Mouse (Mus musculus) c-Kit-positive CD71-positive TER-119-positive erythroid progenitor cells, embryonic 14.5 days (primary cell): ENCODE results near the gene Lhfpl5.
A peak's percentile ranks its signal among the peaks of the same experiment; 100 is the strongest.
"Not testable (repeated sequence)": the region's sequence is repeated elsewhere in the genome, so short reads cannot be mapped to it uniquely, and the experiment has no call there.

Experiments
- DNase-seq: peaks from one replicate; pipeline ENCODE4 v3.0.0-alpha.2; 2013; ENCODE audit warnings: low spot score

Lhfpl5 gene

DNA sequence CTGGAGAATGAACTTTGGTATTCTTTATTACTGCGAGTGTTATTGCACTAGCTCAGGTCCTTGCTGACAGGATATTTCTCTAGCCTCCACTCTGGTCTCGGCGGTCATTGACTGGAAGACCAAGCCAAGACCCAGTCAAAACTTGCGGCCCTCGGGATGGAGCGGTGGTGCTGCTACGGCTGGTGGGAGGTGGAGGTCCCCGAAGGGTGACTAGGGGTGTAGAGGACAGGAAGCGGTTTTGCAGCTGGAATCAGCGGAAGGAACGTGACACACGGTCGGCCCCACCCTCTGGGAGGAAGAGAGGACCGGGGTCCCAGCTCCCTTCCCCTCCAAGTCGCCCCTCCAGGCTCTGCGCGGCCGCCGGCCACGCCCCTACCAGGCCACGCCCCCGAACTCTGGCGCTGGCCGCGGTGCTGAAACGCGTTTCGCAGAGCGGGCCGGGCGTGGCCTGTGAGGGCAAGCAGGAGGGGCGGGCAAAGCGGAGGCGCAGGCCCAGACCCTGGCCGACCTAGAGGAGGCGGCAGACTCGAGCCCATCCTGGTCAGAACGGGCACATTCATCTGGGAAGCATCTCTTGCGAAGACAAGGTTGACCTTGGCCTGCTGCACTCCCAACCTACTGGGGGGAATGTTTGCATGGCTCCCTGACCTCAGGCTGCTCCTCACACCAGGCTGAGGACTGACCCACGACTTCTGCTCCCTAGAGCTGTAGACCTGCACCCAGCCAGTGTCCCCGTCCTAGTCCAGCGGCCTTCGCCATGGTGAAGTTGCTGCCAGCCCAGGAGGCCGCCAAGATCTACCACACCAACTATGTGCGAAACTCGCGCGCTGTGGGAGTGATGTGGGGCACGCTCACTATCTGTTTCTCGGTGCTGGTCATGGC is at the start of gene Lhfpl5:
Lhfpl5 (plus strand) TSS at position 398 of the 882 bp plus-strand sequence.
- peak; percentile 37 for DNase-seq

DNA sequence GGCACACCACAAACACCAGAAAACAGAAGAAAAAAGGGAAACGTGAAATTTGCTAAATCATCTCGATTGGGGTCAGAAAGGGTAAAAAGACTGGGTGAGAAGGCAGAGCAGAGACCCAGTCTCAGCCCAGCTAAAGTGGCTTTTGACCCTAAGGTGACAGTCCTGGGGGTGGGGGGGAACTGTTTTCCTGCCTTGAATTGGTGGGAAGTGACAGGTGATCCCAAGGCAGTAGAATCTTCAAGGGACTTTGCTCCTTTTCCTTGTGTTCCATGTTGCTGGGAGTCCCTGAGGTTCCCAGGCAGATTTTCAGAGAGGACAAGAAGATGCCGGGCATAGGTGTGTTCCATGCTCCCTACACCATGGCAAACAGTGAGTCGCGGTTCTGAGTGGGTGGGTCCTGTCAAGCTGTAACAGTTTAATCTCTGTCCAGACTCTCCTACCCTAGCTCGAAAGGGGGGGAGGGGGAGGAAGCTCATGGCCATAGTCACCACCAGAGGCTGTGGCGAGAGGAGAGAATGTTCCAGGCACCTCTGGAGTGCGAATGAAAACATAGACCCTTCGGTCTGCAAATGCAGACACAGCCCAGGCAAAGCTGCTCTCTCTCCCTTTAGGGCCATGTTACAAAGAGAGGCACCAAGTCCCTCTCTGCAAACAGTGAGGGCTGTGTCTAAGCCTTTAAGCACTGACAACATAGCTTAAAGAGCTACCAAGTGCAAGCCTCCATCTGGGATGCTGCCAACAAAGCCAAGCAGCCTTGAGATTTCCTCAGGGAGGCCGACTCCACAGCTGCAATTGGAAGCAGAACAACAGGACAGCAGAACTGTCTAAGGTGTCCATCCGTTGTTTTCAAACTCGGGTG is 48.0 kb upstream of the Lhfpl5 start:
- DNase-seq, result no peak

DNA sequence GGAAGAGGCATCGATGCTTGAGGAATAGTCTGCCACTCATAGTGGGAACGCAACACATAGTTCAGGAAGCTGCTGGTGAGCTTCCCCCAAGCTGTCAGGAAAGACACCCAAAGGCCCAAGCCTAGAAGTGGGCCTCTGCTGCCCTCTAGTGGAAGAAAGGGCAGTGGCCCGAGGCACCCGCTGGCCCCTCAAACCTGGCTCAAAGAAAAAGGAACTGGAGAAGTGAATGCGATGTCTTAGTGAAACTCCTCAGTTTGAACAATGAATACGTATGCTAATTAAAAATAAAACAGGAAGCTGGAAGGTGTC is 47.4 kb upstream of the Lhfpl5 start:
- DNase-seq, result peak; percentile 60

DNA sequence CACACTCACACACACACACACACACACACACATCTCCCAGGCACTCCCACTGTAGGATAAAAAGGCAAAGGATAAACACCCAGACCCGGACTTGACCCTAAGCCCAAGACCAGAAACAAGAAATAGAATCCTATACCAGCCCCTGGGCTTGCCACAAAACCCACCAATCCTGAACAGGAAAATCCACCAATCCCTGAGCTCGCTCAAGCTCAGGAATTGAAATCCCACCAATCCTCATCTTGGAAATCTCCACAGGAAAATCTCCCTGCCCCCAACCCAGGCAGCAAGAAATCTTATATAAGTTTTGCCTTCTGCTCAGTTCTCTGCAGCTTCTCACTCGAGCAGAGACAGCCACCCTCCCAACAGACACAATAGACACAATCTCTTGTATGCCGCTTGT is 46.3 kb upstream of the Lhfpl5 start:
- DNase-seq, result no peak

DNA sequence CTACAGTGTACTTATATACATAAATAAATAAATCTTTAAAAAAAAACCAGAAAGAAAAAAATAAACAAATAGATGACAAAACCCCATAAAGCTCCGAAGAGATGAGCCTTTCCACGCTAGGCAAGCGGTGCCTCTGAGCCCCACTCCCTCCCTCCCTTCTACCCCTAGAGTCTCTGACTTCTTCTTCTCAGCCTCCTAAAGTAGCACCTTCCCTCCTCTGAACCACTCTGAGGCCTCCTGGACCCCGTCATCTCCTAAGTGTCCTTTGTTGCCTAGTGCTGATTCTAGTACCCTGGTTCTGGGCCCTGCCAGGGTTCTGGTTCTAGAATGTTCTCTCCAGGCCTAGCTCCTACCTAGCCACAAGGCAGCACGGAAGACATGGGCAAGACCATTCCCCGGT is 44.9 kb upstream of the Lhfpl5 start, which contains the start of gene Armc12:
Armc12 (plus strand) TSS at position 301 of the 400 bp plus-strand sequence.
- no peak for DNase-seq

DNA sequence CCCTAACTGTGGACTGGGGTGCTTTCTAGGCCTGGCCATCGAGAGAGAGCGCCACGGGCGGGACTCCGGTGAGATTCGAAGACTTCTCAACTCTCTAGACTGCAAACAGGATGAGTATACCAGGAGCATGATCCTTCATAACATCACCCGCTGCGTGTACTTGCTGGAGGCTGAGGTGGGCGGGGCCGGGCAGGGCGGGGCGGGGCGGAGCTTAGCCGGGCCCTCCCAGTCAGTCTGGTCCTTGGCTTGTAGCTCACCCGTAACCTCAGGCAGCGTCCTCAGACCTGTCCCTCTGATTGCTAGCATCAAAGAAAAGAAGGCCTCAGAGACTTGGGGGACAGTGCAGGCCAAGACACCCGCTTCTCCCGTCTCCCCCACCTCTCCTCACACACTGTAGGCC is 43.5 kb upstream of the Lhfpl5 start:
- DNase-seq, result no peak

DNA sequence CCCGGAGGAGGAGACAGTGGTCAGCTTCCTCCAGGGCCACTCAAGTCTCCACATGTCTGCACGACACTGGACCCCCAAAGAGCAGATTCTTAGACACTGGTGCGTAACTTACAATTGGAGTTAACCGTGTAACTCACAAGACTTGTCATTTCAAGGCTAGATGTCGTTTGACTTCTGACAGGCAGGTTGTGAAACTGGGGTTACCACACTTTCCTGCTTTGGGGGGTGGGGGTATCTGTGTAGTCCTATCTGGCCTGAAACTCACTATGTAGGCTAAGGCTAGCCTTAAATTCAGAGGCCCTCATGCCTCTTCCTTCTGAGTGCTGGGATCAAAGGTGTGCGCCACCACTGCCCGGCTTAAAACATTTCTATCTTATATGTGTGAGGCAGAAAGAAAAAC is 42.9 kb upstream of the Lhfpl5 start:
- DNase-seq, result no peak

DNA sequence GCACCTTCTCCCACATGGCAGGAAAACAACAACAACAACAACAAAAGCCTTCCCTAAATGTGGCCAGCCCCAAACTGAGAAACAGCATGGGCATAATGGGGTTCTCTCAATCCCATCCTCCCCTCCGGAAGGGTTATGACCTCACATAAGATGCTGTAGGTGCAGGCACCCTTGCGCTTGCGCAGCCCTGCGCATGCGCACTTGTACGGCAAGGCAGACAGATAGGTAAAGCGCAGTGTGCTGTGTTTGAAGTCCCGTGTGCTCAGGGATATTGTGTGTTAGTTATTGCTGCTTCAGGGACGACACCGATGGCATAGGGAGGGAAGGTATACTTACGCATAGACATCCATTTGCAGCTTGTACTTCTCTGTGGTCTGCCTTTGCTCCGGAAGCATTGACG is 42.1 kb upstream of the Lhfpl5 start:
- no peak for DNase-seq

DNA sequence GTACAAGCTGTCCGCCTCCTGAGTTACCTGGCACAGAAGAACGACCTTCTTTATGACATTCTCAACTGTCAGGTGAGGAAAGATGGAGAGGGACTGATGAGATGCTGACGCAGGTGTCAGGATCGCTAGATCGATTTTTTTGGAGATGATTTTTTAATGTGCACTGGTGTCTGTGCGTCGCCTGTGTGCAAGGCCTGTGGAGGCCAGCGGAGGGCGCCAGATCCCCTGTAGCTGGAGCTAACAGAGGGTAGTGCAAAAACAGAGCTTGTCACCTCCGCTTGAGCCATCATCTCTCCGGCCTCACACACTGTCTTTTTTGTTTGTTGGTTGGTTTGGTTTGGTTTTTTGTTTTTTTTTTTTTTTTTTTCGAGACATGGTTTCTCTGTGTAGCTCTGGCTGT is 37.6 kb upstream of the Lhfpl5 start:
- no peak for DNase-seq

DNA sequence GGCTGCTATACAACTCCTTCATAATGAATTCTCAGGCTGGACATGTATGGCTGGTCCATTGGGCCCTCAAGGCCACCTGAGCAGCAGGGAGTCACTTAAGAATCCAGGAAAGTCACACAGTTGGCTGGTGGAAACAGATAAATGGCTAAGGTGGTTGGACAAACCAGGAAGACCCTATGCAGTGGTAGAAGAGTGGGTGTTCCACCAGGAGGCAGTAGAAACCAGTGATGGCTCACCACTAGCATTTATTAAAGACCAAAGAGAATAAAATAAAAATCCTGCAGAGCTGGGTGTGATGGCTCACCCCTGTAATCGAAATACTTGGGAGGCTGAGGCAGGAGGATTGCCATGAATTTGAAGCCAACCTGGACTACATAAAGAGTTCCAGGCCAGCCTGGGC is 28.5 kb upstream of the Lhfpl5 start:
- no peak for DNase-seq

DNA sequence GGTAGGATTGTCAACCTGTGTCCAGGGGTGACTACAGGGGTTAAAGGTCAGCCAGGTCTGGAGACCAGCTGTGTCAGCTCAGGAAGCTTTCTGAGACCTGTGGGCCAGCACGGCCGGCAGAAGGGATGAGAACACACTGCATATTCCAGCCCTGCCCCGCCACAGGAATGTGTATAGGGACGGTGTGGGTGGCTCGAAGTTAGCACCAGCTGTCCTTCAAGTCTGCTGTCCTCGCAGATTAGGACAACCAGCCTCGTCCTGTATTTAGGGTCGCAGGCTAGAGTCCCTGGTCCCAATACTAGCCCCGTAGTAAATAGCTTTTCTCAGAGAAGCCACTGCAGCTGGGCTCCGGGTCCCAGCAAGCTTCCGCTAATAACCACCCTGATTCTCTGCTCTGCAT is 26.9 kb upstream of the Lhfpl5 start:
- no peak for DNase-seq

DNA sequence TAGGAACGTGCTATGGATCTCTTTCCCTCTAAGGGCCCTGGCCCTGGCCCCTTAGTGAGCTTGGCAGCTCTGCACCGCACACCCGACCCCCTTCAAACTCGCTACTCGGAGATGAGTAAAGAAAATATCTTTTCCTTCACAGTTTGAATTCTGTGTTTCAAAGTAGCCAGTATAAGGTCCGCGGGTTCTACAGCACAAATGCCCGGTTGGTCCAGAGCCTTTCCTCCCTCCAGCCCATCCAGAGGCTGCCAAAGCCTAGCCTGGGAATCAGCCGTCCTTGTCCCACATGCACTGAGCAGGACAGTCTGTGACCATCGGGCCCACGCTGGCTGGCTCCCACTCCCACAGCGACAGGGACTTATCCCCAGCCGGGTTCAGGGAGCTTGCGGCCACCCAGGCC is 26.3 kb upstream of the Lhfpl5 start, which contains the start of gene Clpsl2:
Clpsl2 (plus strand) TSS at position 301 of the 400 bp plus-strand sequence.
- no peak for DNase-seq

DNA sequence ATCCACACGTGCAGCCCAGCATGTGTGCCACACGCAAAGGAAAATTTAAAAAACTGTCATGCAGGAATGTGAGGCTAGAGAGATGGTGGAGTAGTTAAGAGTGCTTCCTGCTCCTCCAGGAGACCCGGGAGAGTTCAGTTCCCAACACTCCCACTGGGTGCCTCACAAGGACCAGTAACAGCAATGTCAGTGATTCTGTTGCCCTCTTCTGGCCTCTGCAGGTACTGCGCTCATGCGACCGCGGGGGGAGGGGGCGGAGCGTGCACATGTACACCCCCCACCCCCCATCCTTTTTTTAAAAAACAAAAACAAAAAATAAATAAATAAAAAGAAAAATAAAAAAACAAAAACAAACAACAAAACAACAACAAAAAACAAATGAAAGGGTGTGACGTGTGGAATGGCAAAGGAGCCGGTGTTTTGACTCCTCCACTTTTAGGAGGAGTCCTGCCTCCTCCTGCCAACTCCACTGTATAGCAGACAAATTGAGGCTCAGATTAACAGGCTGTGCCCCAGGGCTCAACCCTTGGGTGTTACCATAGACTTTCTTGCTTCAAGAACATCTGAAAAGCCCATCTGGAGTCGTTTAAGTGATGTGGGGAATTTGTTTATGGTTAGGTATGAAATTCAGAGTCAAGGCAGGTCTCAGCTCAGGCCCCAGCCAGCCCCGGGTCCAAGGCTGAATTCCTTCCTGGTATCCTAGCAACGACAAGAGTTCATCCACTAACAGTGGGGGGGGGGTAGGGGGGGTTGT is 22.2 kb upstream of the Lhfpl5 start:
- DNase-seq, result no peak

DNA sequence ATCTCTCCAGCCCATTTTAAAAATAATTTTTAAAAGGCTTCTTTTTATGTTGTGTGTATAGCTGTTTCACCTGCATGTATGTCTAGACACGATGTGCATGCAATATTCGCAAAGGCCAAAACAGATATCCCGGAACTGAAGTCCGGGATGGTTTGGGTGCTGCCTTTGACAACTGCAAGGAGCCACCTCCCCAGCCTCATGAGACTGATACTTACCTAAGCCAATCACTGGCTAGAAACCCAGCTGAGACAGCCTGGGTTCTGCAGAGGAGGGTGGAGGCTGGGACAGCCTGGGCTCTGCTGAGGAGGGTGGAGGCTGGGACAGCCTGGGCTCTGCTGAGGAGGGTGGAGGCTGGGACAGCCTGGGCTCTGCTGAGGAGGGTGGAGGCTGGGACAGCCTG is 21.4 kb upstream of the Lhfpl5 start:
- DNase-seq, result not testable (repeated sequence)

DNA sequence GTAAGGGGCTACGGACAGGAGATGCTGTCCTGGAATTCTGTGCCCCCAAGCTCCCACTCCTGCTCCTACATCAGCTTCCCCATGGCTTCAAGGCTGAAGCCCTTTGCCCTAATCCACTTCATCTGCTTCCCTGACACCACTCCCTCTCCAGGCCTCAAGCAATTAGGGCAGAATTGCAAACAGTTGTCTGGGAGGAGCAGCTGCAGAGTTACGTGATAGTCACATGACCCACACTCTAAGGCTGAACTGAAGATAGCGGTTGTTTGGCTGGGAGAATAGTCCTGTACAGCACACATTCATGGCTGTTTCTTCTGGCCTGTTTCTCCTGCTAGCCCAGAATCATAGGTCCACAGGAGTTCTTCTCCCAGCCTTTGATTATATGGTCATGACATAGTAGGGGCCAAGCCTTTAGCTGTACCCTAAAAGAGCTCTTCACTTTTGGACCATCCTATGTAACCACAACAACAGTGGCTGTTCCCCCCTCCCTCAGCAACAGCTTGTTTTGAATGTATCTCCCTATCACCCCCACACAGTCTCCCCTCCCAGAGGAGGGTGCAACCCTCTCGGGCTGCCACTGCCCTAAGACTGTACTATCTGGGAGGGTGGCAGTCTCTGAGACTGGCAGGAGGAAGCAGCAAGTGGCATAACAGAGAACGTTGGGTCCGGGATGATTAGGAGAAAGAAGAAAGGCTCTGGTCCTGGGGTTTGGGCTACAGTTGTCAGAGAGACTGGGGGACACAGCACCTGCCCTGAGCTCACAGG is 18.6 kb upstream of the Lhfpl5 start:
- DNase-seq, result no peak

DNA sequence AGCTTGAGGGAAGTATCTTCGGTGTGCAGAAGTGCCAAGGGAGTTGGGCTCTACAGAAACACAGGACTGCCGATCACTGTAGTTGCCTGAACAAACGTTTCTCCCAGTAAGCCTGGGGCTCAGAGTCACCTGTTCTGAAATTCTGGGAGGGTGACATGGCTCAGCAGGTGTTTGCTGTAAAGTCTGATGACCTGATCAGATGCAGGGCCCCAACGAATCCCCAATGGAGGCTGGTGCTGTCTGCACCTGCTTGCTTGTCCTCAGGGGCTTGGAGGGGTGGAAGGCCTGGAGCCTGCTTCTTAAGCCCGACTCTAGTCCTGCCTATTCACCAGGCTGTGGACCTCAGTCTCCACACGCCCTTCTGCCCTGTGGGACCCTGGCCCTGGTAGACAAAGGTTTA is 17.7 kb upstream of the Lhfpl5 start:
- DNase-seq, result no peak

DNA sequence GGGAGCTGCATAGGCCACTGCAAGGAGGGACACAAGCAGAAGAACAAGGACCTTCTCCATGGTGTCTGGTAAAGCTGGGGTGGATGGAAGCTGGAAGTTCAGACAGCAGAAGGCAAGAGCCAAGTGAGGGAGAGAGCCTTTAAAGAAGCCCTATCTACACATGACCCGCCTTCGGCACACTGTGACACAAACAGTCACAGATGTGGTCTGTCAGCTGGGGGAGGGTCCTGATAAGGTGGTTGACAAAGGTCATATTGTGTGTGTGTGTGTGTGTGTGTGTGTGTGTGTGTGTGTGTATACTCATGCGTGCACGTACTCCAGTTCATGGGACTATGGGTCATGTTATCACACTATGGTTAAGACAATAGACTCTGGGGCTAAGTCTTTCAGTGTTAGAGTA is 14.8 kb upstream of the Lhfpl5 start, which contains the start of gene Clps:
Clps (minus strand) TSS at position 169 of the 400 bp plus-strand sequence.
- no peak for DNase-seq

DNA sequence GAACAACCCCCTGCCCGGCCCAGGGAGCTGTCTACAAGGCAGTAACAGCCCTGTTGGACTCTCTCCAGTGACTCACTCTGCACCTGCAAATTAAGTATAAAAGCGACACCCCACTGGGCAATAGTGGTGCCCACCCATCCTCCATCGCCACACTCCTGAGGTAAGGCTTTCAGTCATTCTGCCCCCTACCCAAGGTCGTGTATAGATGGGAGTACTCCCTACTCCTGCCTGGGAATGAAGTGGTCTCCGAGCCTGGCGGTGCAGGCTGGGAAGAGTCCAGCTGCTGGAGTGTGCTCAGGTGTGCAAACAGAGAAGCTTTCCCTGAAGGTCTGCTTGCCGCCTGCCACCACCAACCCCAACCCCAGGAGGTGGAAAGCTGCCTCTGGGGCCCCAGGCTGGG is 13.8 kb upstream of the Lhfpl5 start:
- no peak for DNase-seq

DNA sequence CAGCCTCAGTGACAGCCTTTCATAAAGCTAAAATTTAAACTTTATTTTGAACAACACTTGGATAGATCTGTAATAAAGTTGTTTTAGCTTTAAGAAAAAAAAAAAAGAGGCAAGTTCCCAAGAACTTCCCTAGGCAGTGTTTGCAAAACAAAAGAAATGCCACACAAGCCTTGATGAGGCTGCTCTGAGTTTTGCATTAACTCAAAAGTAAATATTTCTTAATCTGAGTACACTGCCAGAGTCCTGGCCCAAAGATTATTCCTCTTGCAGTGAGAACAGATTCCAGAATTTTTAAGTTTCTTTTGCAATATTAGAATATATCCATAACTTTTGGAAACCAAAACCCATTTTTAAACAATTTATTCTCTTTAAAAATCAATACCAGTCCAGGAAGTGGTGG is 10.3 kb upstream of the Lhfpl5 start:
- DNase-seq, result no peak

DNA sequence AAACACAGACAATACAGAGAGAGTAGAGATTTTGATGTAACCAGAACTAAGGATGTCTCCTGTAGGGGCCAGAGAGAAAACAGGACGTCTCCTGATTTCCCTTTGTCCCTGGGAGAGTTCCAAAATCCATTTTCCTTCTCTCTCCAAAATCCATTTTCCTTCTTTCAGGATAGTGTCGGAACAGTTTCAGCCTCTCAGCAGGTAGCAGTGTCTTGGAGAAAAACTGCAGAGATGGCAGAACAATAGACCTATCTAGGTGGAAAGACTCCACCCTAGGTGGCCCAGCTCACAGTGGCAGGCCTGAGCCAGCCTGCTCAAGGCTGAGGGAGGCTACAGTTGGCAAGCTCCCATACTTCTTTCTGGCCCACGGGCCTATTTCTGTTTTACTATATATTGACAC is 7.9 kb upstream of the Lhfpl5 start:
- no peak for DNase-seq

DNA sequence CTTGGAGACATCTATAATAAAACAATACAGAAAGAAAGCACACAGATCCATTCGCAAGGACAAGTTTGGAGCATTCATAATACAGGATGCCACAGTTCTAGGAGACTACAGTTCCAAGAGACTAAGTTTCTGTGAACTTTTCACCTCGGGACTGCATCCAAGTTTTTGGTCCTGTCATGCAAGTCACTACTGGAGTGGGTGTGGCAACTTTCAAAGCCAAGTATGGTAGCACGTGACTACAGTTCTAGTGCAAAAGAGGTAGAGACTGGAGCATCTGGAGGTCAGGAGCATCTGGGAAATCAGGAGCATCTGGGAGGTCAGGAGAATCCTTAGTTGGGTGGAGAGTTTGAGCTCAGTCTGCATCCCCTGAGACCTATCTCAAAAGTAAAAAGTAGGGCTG is 3.6 kb upstream of the Lhfpl5 start:
- DNase-seq, result no peak

DNA sequence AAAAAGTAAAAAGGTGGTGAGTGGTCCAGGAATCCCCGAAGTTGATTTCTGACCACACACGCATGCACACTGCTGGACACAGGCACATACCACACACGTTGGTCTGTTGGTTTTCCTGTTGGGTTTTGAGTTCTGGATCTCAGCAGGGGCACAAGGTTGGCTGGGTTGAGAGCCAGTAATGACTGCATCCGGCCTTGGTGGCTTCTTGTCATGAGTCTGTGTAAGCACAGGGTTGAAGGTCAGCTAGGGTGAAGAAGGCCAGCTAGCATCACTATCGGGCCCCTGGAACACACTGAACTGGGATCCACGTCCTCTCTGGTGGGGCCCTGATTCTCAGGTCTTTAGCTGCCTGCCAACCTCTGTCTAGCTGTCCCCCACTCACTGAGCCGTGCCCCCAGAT is 2.9 kb upstream of the Lhfpl5 start:
- no peak for DNase-seq
